In the genomic region with DNA sequence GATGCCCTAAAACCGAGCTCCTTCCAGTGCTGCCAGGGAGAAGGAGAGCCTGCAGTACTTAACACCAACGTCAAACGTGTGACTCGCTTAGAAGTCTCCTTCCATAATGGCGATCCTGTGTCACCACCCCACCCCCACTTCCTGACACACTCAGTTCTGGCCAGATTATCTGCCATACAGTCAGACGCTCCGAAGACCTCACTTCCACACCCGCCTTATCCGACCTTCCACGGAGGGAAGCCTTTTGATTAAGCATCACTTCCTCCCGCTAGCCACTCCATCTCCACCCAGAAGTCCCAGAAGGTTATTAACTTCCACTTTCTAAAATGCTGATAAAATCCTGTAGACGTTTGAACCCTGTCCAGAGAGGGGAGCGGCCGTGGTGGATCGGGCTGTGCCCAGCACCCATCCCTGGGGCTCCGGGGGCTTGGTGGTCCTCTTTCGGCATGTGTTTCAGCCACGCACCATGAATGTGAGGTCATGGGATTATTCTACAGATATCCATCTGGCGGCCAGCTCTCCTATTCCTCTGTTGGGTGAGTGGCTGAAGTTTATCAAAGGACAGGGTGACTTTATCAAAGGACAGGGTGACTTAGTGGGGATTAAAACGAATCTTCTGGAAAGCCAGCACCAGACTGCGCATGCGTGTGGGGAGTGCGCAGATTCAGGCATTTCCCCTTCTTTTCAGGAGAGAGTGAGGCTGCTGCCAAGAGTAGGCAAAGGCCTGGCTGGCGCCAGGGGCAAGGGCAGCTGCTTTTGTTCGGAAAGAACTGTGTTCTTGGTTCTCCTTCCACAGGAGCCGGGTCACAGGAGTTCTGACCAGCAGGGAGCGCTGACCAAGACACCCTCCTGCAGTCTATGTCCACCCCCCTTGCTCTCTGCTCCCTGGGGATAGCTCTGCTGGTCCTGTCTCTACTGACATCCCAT, we compare ENCODE assay signal across 9 mouse cellular contexts. TPM values are rescaled to one million over a fixed set of nuclear protein-coding genes. Genes with fewer than 3 reads are reported as not detected.
DNase-seq lines count a peak whose midpoint lies in the region; ATAC-seq lines count a peak whose summit lies in the region.
"Had no signal": no experiment of that assay in that cellular context is flagged by ENCODE, and none has a peak within 500 bp of the region (broad histone marks: within the 10 kb centered on the region; RNA-seq: fewer than 3 reads in every experiment).

No protein-coding gene starts in this region.

- peaks cover 30% of the 10 kb centered on the region for H3K4me1 ChIP-seq in hindbrain, embryonic 13.5 days (replicated peaks)
- H3K4me1 ChIP-seq in hindbrain, embryonic 12.5 days, result peaks cover 27% of the 10 kb centered on the region
- no peaks in the 10 kb centered on the region for H3K4me1 ChIP-seq in brown adipose tissue, adult 24 weeks (ENCODE audit: control insufficient read depth, insufficient read depth, insufficient read length, low read length)

- no peak for ATAC-seq in hindbrain, embryonic 13.5 days (ENCODE audit: low FRiP score)
- no peak for ATAC-seq in hindbrain, embryonic 12.5 days (ENCODE audit: low FRiP score)
- peak; percentile 78 for ATAC-seq in megakaryocyte-erythroid progenitor cell, adult 5-6 weeks (replicated peaks; ENCODE audit: low FRiP score, low TSS enrichment, poor library complexity, severe bottlenecking)

- intact Hi-C loops in heart, postnatal 14 days (cut with DNase I), result no loop called here
- intact Hi-C loops in left cerebral cortex, postnatal 14 days (cut with DNase I), result no loop called here

- H3K9me3 ChIP-seq in hindbrain, embryonic 13.5 days, result no peaks in the 10 kb centered on the region
- H3K9me3 ChIP-seq in hindbrain, embryonic 12.5 days (replicated peaks), result no peaks in the 10 kb centered on the region
- H3K9me3 ChIP-seq: neural tube, embryonic 13.5 days had no signal

- 0 out of 2 replicates have a peak, but pooled peaks cover 10% of the 10 kb centered on the region for H3K27me3 ChIP-seq in hindbrain, embryonic 13.5 days
- peaks cover 7% of the 10 kb centered on the region; the same call in 1 of the 2 replicates for H3K27me3 ChIP-seq in hindbrain, embryonic 12.5 days

- no peak overlapping the region for H3K4me2 ChIP-seq in hindbrain, embryonic 13.5 days
- H3K4me2 ChIP-seq in hindbrain, embryonic 12.5 days (replicated peaks), result no peak overlapping the region
- H3K4me2 ChIP-seq: neural tube, embryonic 13.5 days had no signal

- no peak overlapping the region for H3K27ac ChIP-seq in hindbrain, embryonic 13.5 days
- no peak overlapping the region for H3K27ac ChIP-seq in hindbrain, embryonic 12.5 days
- 0 out of 2 replicates have a peak overlapping the region, but pooled peaks have one; percentile 44 for H3K27ac ChIP-seq in brown adipose tissue, adult 24 weeks (replicated peaks; ENCODE audit: low read depth, low read length)
- H3K27ac ChIP-seq: neural tube, embryonic 13.5 days had no signal

- DNase-seq in heart, postnatal 14 days, result peak; percentile 69 to 73
- DNase-seq in left cerebral cortex, postnatal 14 days (ENCODE audit: low spot score in 2 of 2), result peak; percentile 15 to 19
- no peak for DNase-seq in spleen, postnatal 4 days (ENCODE audit: low spot score in 2 of 2)
- DNase-seq in yolk sac, embryonic 10.5 days (ENCODE audit: low spot score), result no peak

- 68% methylated on average over 27 of the region's 27 CpGs for WGBS in hindbrain, embryonic 13.5 days
- 66% methylated on average over 27 of the region's 27 CpGs for WGBS in hindbrain, embryonic 12.5 days

- no peaks in the 10 kb centered on the region for H3K36me3 ChIP-seq in hindbrain, embryonic 13.5 days
- H3K36me3 ChIP-seq in hindbrain, embryonic 12.5 days, result no peaks in the 10 kb centered on the region
- H3K36me3 ChIP-seq: neural tube, embryonic 13.5 days had no signal

- no peak overlapping the region for H3K4me3 ChIP-seq in hindbrain, embryonic 13.5 days
- H3K4me3 ChIP-seq in hindbrain, embryonic 12.5 days, result no peak overlapping the region
- H3K4me3 ChIP-seq in brown adipose tissue, adult 24 weeks (ENCODE audit: insufficient read depth, low read depth, low read length), result peak overlapping the region; percentile 14; the same call in 1 of the 2 replicates
- H3K4me3 ChIP-seq: neural tube, embryonic 13.5 days had no signal

- H3K9ac ChIP-seq in hindbrain, embryonic 13.5 days, result 0 out of 2 replicates have a peak overlapping the region, but pooled peaks have one; percentile 43
- H3K9ac ChIP-seq in hindbrain, embryonic 12.5 days, result no peak overlapping the region
- H3K9ac ChIP-seq: neural tube, embryonic 13.5 days had no signal

RNA-seq across cellular contexts. Expression of a gene that starts 43.1 kb away (rescaled TPM):
- 0.16 and 0.27 TPM in 2 replicates for polyA plus RNA-seq in hindbrain, embryonic 13.5 days (2015; fragmentation: Nextera tagmentation; extraction: Ambion mirVana)
- 1.8 and 2.2 TPM in 2 replicates for polyA plus RNA-seq in hindbrain, embryonic 12.5 days (2016; fragmentation: Nextera tagmentation; extraction: Ambion mirVana)
- not detected in 2 replicates for polyA plus RNA-seq in brown adipose tissue, adult 24 weeks (2012; ENCODE audit: insufficient read depth, insufficient read length, missing spikeins)
- under 1 TPM; 0.12 to 0.17 TPM for total RNA-seq in heart, postnatal 14 days (2021)
- total RNA-seq in left cerebral cortex, postnatal 14 days (2021), result under 1 TPM; 0.13 to 0.15 TPM
- total RNA-seq in megakaryocyte-erythroid progenitor cell, adult 5-6 weeks (2014; fragmentation: Nextera tagmentation), result not detected in 2 replicates
- total RNA-seq in megakaryocyte-erythroid progenitor cell, adult 5-6 weeks (2017), result not detected in 2 replicates

RNA-seq across cellular contexts. Expression of a gene that starts 54.9 kb away (rescaled TPM):
- polyA plus RNA-seq in hindbrain, embryonic 13.5 days (2015; fragmentation: Nextera tagmentation; extraction: Ambion mirVana), result 2.8 and 4.1 TPM in 2 replicates
- polyA plus RNA-seq in hindbrain, embryonic 12.5 days (2016; fragmentation: Nextera tagmentation; extraction: Ambion mirVana), result 22.7 and 25.4 TPM in 2 replicates
- polyA plus RNA-seq in brown adipose tissue, adult 24 weeks (2012; ENCODE audit: insufficient read depth, insufficient read length, missing spikeins), result 0.36 TPM in 1 of 2 replicates, not detected in the other
- 1 to 10 TPM; 2.4 to 2.6 TPM for total RNA-seq in heart, postnatal 14 days (2021)
- 1 to 10 TPM; 2.7 to 3.5 TPM for total RNA-seq in left cerebral cortex, postnatal 14 days (2021)
- total RNA-seq in megakaryocyte-erythroid progenitor cell, adult 5-6 weeks (2014; fragmentation: Nextera tagmentation), result not detected in 2 replicates
- not detected in 2 replicates for total RNA-seq in megakaryocyte-erythroid progenitor cell, adult 5-6 weeks (2017)

Comparison
In these comparisons a context has a peak if more than half of its experiments do, and no peak if none do; other contexts are left out.
1. DNase-seq: peak in heart, postnatal 14 days (2 of 2) and left cerebral cortex, postnatal 14 days (2 of 2); none in spleen, postnatal 4 days (0 of 2) and yolk sac, embryonic 10.5 days (single experiment).